Mouse (Mus musculus): Measurements from ENCODE around the gene Syt7.

DNA sequence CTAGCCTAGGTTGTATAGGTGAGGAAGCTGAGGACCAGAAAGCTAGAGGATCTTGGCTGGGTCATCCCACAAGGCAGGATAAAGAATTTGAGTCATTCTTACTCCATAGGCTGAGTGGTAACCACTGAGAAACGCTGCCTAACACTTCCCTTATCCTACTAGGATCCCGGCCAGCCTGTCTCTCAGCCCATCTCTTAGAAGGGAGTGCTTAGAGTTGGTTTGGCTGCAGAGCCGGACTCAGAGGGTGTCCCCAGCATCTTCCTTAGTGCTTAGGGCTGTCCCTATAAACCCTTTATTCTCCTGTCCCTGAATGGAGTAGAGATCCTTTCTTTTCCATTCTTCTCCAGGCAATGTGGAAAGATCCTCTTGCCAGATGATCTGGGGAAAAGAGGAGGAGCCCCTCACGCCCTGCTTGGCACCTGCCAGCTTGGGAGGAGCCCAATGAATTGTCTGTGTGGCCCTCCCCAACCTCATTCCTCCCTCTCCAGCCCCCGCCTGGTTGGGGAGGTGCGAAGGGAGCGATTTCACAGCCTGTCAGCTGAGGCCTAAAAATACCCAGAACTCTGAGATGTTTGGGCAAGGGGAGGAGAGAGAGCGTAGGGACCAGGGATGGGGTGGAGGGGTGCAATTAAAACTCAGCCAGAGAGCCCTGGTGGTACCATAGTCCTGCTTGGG lies 8.7 kb downstream of the Syt7 start:
- TF ChIP-seq CTCF (IDR thresholded peaks at IDR 0.05; ENCODE audit: insufficient read depth, low read length) (no peak), POLR2A (IDR thresholded peaks at IDR 0.05; ENCODE audit: borderline replicate concordance, extremely low read depth, low read depth, low read length) (no peak)
